Mouse (Mus musculus) spleen, adult 12 weeks (tissue): ENCODE results near the gene Fam178b.
"Not testable (repeated sequence)": the region's sequence is repeated elsewhere in the genome, so short reads cannot be mapped to it uniquely, and the experiment has no call there.

Source experiments
- DNase-seq: peaks from one replicate; pipeline ENCODE4 v3.0.0; 2022; ENCODE audit warnings: low spot score

Gene Fam178b

DNA sequence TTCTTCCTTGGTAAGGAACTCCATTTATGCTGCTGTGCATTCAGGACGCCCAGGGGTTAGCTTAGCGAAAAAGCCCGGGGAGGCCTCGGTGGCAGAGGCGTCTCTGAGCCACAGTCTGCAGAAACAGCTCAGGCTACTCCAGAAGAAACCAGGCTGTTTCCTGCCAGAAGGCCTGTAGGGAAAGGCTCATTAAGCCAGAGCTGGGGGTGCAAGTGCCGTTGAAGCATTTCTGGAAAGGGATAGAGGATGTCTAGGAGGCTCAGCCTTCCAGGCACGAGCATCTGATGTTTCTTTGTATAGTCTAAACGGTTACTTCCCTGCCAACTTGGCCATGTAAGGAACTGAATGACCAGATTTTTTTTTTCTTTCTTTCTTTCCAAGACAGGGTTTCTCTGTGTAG, 54.4 kb downstream of the Fam178b start:
- DNase-seq, result no peak

DNA sequence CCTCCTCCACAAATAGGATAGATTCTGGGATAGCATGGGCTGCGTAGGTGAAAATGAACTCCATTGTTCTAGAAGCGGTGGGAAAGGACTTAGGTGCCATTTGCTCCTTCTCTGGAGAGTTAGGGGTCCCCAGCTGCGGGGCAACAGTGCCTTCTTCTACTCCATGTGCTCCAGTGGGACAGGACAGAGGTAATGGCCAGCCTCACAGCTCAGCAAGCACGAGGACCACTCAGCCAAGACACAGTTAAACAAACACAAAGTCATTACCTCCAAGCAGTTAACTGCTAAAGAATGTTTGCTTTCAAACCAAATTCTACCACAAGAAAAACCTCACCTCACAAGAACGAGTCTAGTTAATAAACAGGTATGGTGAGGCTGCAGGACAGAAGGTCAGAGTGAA, 57.5 kb downstream of the Fam178b start:
- DNase-seq, result no peak

DNA sequence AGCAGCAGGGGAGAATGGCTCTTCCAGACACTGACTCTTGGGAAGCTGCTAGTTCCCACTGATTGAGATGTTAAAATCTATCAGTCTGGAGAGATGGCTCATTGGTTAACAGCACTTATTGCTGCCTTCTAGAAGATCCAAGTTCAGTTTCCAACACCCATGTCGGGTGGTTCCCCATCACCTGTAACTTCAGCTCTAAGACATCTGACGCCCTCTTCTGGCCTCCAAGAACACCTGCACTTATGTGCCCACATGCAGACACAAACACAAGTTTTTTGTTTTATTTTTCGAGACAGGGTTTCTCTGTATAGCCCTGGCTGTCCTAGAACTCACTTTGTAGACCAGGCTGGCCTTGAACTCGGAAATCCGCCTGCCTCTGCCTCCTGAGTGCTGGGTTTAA, 67.0 kb downstream of the Fam178b start:
- DNase-seq, result not testable (repeated sequence)

DNA sequence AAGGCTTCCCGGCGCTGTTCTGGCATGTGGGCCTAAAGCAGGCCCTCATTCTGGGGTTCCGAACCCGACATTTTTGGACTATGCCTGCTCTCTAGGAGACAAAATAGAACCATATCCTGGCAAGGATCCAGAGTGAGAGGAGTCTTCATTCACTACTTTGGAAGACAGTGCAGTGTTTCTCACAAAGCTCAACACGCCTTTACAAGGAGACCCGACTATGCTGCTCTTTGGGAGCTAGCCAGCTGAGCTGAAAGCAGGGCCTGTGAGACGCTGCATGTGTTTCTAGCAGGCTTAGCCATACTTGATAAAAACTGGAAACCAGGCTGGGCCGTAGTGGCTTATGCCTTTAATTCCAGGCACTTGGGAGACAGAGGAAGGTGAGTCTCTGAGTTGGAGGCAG, 67.8 kb downstream of the Fam178b start:
- DNase-seq, result no peak

DNA sequence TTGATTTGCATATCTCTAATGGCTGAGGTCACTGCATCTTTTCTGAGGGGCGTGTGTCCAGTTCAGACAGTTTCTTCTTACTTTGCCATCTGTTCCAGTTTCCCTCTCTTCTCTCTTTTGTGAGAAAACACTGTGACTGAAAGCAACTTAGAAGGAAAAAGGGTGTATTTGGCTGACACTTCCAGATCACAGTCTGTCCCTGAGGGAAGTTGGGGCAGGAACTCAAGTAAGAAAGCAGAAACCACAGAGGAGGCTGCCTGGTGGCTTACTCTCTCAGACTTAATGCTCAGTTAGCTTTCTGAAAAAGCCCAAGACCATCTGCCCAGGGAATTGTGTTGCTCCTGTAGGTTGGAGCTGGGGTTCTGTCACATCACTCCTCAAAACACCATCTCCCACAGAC, 68.4 kb downstream of the Fam178b start:
- DNase-seq, result no peak

DNA sequence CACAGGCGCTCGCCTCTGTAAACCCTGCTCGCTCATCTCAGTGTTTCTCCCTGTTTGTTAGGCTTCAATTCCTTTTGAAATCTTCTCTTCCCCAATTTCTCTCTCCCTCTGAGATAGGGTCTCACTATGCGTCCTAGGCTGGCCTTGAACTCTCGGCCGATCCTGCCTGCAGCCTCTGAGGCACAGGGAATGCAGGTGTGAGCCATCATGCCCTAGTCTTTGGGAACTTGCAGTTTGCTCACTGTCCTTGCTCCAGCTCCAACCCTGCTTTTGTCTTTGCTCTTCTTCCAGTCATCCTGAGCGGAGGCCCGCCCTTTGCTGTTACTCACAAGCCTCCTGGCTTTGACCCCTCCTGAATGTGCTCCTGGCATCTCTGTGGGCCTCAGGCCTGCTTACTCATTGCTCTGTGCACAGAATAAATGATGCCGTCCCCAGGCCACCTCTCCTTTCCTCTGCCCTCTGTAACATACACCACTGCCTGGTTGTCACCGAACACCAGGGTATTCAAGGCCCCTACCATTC, 69.5 kb downstream of the Fam178b start:
- no peak for DNase-seq

DNA sequence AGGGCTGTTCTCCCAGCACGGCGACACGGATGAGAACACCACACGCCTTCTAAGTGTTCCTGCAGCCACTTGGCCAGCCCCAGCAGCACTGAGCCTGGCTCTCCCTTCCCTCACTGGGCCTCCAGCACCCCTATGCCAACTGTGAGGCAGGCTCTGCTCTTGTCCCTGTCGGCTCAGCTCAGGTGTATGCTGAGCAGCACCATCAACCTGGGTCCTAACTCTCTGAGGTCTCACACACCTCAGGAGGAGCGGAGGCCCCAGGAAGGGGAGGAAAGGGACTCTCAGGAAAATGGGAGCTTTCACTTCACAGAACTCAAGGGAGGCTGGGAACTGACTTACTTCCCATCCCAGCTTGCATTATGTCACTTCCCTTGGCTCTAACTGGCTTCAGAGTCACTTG, 70.6 kb downstream of the Fam178b start:
- no peak for DNase-seq

DNA sequence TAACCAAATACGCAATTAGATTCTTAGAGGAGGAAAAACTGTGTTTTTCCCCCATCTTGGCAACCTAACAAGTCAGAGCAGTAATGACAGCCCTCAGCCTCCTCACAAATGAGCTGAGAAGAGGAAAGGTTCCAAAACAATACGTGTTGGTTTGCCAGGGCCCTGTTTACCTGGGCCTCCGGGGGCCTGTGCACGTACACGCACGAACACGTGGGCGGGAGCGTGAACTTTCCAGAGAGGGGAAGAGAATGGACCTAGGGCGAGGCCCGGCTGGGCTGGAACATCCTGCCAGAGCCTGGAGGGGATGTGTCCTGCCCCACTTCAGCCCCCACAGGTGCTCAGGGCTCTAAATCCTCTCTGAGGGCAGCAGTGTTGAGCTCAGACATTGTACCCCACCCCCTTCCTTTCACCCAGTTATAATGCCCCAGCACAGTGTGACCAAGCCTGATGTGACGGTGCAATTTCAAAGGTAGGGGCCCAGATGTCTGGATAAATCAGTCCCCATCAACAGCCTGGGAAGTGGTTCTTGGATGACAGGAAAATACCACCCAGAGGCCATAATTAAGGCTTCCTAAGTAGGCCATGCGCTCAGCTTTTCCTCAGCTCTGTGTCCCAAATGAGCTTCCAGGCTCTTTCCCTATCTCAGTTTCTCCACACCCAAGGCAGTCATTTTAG, 71.4 kb downstream of the Fam178b start:
- DNase-seq, result no peak

DNA sequence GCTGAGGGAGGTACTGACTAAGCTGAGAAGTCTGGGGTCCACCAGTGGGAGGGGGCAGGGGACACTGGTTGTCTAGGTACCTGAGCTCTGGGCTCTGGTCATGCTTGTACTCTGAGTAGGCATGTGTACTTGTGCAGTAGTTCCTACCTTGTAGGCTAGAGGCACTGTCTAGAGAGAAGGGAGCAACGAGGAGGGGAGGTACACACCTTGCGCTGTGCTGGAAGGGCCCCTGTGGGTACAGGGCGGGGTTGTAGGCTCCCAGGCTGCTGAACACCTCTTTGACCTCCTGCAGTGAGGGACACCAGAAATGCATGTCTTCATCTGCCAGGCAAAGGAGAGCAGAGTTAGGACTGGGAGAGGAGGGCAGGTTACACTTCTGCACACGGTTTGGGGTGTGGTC, 74.8 kb downstream of the Fam178b start:
- DNase-seq, result no peak

DNA sequence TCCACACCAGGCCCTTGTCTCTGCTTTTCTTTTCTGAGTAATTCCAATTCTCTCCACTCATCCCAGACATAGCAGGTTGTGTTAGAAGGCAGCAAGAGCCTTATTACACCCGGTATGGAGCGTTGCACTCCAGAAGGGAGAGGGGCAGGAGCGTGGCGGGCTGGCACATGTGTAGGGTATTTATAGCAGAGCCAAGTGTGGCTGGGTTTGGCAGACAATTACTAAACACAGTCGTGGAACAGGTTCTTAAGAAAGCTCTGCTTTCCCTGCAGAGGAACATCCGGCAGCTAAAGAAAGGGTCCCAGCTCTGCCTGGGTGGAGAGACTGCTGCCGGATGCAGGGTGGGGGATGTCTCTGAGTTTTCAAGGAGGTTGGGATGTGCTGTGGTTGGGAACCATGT, 76.0 kb downstream of the Fam178b start:
- DNase-seq, result no peak

DNA sequence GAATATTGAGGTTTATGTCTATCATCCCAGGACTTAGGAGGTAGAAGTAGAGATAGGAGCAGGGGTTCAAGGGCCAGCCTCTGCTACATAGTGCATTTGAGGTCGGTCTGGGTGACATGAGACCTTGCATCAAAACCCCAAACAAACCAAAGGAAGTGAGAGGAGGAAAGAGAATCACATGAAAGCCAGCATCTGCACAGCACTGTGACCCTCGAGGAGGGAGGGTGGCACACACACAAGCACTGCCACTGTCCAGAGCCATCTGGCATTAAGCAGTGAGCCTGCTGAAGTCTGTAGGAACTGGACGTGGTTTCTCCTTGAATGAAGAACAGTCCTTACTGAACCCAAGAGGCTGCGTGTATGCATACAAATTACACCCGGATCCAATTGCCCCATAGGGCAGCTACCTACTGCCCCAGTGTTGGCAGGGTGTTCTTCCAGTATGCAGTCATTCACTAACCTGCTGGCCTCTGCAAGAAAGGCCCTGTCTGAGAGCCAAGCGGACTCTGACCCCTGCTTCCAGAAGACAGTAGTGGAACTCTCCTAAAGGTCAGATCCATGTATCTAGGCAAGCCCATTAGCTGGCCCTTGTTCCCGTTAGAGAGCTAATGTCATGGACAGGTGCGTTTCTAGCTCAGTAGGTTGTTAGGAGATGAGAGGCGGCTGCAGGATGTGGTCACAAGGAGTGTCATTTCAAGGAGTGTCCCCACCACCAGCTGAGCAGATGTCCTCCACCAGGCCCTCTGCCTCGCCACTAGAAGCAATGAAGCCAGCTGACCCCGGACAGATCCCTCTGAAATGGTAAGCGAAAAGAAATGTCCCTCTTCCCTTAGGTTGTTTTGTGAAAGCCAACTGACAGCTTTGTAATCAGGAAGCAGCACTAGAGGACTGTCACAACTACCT, 78.5 kb downstream of the Fam178b start:
- no peak for DNase-seq

DNA sequence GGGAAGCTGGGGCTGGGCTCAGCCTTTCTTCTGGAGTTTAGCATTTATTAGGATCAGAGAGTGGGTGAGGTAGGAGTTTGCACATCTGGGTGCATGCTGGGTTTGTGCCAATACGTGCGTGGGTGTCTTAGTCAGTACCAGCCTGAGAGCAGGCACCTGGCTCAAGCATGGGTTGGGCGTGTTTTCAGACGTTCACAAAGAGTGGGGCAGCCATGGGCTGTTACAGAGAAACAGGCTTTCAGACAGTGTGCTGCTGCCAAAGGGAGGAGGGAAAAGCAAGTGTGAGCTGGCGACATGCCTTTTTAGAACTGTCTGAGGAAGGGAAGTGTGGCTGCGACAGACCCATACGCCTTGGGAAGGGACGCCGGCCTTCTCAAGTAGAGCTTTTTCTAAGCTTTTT, 79.6 kb downstream of the Fam178b start:
- DNase-seq, result no peak

DNA sequence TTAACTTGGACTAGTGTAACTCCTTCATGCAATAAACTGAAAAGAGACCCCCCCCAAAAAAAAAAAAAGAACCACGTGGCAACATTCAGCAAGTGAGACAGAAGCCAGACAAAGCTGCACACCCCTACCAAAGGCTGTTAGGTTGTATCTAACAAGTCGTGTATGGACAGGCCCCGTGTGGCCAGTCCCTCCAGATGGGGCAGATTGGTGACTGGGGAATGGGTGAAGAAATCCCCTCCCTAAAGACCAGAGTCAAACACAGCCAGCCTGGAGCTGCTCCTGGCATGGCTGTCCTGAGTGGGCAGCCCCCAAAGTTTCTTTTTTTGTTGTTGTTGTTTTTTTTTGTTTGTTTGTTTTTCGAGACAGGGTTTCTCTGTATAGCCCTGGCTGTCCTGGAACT, 80.7 kb downstream of the Fam178b start:
- DNase-seq, result no peak

DNA sequence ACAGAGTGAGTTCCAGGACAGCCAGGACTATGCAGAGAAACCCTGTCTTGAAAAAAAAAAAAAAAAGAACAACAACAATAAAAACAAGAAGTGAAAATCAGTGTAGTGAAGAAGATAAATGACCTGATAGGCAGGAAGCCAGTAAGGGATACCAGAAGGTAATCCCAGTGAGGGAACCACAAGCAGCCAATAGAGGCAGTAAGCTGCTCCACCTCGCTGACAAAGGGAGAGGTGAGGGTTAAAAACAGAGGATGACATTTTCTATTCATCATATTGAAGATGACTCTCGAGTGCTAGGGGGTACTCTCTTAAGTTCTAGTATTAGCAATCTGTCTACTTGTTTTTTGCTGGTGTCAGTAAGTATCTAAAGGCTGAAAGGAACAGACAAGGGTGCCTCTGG, 84.6 kb downstream of the Fam178b start:
- DNase-seq, result no peak

DNA sequence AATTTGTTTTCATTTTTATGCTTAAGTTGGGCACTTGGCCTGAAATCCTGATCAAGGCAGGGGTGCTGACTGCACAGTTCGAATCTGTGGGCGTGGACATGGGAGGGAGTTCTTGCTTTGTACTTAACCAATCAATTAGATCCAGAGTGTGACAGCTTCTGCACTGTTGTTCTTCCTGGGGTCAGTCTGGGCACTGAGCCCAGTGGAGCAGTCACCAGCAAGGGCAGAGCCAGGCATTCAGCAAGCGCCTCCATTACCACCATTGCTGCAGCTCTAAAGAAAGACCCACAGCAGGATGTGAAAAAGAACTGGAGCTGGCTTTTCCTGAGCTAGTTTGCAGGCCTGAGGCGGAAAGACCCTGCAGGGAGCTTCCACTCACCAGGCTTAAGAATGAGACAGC, 86.9 kb downstream of the Fam178b start:
- DNase-seq, result no peak

DNA sequence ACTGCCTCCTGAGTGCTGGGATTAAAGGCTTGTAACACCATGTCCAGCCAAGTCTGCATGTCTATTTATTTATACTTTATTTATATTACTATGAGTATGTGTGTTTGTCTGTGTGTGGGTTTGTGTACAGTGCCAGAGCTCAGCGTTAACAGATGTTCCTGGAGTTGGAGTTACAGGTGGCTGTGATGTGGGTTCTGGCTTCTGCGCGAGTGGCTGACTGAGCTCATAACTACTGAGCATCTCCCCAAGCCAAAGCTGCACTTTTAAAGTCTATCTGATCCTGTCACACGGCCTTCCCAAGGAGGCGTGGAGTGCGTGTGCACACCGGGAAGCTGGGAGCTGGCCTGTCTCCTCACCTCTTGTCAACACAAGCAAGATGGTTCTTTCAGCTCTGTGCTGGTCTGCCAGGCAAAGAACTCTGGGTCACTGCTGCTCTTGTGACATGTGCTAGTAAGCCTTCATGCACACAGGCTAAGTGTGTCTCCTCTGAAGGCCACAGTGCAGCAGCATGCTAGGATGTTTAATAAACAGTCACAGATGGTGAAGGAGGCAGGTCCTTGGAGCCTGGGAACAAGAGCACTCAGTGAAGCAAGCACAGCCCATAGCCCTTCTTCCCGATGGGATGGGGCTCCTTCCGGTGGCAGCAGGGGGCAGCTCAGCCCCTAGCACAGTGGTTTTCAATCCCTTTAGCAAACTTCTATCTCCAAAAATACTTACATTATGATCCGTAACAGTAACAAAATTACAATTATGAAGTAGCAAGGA, 87.6 kb downstream of the Fam178b start:
- DNase-seq, result no peak

DNA sequence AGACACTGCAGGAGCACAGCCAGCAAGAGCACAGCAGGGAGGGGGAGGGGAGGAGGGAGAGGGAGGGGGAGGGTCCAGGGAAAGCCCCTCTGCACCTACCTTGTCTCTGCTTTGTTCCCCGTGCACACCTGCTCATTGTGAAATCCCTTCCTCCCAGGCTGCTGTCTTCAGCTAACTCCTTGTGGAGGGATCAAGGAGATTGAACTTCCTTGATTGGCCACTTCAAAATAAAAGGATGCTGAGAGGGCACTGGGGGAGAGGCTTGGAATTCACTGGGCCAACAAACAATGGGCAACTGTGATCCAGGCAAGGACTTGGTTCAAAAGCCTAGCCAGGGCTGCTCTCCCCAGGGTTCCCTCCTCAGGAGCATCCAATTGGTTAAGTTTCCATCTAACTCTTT, 89.9 kb downstream of the Fam178b start:
- no peak for DNase-seq

DNA sequence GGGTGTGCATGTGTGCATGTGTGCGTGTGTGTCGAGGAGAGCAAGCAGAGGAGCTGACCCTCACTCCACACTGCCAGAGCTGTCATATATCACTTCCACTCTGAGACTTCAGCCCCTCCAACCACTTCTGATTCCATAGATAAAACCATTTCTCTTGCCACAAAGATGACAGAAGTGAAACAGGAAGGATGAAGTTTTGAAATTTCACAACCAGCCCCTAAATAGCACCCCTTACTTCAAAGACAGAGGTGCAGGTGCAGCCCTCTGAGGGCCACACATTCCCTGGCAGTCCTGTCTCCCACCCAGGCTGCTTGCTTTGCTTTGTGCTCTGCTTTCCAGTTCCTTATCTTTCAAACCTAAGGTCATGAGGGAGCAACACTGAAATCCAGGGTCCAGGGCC, 91.6 kb downstream of the Fam178b start:
- no peak for DNase-seq

DNA sequence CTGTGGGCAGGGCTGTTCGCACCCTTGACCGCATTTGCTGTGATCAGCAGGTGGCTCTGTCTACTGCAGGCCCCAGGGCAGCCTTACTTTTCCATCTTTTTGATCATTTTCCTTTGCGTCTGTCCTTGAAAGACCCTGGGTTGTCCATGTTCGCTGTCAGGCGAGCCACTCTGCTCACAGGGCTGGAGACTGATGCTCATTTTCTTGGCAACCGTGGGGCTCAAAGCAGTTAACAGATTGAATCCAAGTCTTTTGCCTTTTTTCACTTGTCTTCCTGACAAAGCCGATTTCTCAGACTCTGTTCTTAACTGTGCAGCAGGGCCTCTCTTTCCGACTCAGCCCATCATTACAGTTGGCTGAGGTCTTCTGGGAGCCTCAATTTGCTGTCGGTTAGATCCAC, 92.3 kb downstream of the Fam178b start:
- DNase-seq, result no peak

DNA sequence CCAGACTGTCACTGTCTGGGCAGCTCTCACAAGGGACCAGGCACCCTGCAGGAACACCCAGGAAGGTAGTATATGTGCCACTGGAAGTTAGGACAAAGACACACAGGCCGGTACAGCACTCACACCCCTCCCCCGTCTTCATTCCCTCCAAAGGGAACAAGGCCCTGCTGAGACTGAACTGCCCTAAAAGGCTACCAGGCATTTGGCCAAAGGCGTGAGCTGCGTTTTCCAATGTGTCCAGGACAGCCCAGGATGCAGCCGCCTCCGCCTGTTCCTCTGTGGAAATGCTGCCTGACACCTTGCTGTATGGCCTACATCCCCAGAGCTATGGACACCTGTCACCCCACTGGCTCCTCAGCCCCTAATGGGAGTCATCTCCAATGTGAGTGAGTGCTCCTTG, 93.5 kb downstream of the Fam178b start:
- DNase-seq, result no peak

DNA sequence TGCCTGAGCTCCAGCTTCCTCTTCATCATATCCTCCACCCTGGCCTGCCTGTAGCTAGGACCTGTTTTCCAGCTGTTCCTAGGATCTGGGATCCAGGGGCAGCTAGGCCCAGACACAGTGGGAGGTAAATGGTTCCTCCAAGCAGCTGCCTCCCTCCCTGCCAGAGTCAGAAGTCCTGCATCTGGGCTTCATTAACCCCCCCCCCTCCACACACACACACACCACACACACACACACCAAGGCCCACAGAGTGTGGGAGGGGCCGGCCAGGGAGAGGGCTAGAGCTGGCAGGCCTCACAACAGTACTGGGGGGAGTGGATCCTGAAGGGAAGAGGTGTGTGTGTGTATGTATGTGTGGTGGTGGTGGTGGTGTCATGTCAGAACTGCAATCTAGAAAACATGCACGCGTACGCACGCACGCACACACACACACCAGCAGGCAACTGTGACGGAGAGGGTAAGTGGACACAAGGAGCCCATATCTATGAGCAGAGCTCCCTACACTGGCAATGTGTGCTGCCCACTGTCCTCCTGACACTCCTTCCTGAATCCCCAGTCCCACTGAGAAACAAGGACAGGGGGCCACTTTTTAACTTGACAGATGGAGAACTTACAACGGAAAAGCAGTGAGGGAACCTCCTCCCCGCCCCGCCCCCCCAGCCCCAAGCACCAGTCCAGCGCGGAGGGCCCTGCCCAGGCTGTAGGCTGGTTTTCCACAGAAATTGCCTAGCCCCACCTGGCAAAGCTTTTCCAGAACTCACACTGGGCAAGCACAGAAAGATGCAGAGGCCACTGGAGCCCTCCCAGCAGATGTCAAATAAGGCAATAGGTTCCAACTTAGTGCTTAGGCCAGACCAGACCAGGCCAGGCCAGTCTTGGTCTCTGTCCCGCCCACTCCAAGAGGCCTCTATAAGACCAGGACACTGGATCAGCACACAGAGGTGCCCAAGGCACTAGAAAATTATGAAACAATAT, 94.2 kb downstream of the Fam178b start:
- no peak for DNase-seq

DNA sequence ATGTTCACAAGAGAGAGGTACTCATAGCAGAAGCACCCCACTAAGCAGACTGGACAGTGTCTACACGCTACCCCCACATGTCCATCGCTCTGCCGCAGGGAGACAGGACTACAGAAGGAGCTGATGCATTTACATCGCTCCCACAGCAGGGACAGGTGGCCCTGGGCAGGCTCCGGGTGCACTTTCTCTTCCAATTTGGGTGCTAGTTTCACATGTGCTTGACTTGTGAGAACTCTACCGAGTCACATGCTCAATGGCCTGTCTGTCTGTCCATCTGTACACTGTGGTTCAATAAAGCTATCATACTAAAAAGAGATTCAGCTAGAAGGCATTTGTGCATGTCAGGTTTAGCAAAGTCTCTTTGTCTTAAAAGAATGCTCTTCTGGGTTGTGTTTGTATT, 95.1 kb downstream of the Fam178b start:
- DNase-seq, result no peak
